Mouse (Mus musculus) cortical plate, adult 2 months (tissue): ENCODE data around the gene Afg1l.

Source experiments
- CTCF ChIP-seq: fragments of 200-500 bp; IDR thresholded peaks from 2 replicates; pipeline ENCODE4 v1.5.1; 2011; ENCODE audit warnings: mild to moderate bottlenecking, control low read depth, low read length; ENCODE audit not compliant: insufficient read depth; ENCODE audit errors: extremely low read depth
- POLR2A ChIP-seq: fragments of 200-500 bp; IDR thresholded peaks from 2 replicates; pipeline ENCODE4 v1.6.1; 2011; ENCODE audit warnings: mild to moderate bottlenecking, low read length, control low read depth; ENCODE audit not compliant: insufficient read depth; ENCODE audit errors: extremely low read depth

DNA sequence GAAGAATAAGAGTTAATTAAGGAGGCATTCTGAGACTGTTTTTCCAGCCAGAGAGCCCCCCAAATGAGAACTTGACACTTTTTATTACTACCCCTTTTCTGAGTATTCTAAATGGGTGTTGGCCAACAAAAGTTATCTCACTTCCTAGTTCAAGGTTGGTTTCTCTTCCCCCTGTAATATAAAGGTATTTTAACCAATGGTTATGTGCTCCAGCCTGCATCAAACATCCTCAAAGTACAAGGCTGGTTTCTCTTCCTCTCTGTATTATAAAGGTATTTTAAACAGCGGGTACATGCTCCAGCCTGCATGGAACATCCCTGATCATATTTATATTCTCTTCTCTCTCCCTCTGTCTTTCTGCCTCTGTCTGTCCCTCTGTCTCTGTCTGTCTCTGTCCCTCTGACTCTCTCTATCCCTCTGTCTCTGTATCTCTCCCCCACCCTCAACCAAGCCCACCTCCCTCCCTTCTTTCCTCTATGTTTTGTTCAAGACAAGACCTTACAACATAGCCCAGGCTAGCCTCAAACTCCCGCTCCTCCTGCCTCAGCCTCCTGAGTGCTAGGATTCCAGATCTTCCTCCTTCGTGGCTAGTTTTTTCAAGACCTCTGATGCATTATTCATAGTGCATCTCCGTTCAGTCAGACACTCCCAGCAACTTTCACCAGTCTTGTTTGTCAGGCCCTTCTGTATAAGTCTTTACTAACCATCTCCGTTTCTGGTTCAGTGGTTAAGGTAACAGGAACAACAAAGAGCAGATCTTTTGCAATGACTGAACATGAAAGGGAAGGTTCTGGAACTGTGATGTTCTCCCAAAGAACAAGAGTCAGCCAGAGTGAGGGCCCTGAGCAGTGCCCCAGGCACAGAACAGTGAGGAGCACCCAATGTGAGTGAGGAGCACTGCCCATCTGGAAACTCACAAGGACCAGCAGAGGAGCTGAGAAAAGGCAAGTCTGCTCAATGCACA lies 41.2 kb downstream of the Afg1l start:
- no peak for TF ChIP-seq CTCF
- TF ChIP-seq POLR2A: no peak
